Mouse (Mus musculus): ENCODE results near the gene Tmem39a.

Tmem39a gene

DNA sequence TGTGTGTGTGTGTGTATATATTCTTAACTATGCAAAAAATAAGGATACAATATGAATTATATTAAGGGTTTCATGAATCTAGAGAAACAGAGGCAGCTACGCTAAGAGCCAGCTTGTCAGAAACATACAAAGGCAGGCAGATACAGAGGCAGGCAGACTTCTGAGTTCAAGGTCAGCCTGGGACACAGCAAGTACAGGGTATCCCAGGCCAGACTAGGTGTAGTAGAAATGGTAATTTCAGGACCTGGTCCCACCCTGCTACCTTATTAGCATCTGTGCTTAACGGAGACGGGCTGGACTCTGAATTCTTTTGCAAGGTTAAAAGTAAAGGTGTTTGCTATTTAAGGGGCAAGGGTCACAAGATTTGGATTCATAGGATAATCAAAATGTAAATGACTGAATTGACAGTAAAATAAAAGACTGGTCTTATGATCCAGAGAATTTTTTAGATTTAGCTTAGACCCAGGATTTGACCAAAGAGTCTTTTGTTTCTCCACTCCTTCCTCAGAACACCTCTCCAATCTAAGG lies at the start of gene Tmem39a:
Tmem39a (plus strand) TSS at position 478 of the 528 bp plus-strand sequence.
- DNase-seq = no peak

DNA sequence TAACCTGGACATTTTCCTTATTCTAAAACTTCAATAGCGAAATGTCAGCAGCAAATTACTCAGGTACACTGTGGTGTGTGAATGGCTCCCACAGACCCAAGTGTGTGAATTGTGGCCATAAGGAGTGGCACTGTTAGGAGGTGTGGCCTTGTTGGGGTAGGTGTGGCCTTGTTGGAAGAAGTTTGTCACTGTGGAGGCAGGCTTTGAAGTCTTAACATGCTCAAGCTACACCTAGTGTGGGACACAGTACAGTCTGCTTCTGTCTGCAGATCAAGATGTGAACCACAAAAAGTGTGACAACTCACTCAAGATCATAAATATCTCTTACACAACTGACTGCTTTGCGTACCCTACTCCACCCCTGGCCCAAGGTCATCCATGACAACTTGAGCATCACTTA lies 47.7 kb upstream of the Tmem39a start:
- no peak for DNase-seq

DNA sequence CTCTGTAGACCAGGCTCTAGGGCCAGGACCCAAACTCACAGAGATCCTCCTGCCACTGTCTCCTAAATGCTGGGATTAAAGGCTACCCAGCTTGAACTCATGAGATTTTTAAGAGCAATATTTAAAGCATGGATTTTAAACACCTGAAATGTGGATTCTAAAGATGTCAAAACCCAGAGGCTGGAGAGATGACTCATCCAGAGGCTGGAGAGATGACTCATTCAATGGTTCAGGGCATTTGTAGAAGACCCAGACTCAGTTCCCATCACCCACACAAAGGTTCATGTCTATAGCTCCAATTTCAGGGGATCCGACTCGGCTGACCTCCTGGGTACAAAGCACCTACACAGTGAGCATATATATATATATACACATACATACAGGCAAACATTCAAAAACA lies 39.4 kb upstream of the Tmem39a start:
- no peak for DNase-seq

DNA sequence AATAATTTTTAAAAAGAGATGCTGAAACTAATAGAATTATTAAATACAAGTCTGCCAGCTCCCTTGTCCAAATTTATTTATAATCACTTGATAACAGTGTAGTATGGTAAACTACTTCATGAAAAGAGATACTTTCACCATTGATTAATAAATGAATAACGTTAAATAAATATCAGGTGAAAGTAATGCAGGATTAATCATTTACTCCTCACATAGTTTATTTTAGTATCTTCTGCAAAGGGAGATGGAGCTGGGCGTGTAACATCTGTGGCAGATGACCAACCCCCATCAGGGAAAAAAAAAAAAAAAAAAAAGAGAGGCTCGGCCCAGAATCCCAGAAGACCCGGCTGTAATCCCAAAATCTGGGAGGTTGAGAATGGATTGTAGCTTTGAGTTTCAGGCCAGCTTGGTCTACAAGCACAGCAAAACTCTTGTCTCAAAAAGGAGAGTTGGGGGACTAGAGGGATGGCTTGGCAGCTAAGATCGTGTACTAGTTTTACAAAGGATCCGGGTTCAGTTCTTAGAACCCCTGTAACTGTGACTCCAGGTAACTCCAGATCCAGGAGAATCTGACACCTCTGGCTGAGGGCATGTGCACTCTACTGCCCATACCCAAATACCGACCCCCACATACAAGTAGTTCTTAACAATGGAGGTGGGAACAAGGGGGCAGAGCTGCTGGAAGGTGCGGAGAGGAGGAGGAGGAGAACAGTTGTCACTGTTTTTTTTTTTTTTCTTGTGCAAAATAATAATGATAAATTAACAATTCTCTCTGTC lies 37.1 kb upstream of the Tmem39a start:
- DNase-seq = no peak

DNA sequence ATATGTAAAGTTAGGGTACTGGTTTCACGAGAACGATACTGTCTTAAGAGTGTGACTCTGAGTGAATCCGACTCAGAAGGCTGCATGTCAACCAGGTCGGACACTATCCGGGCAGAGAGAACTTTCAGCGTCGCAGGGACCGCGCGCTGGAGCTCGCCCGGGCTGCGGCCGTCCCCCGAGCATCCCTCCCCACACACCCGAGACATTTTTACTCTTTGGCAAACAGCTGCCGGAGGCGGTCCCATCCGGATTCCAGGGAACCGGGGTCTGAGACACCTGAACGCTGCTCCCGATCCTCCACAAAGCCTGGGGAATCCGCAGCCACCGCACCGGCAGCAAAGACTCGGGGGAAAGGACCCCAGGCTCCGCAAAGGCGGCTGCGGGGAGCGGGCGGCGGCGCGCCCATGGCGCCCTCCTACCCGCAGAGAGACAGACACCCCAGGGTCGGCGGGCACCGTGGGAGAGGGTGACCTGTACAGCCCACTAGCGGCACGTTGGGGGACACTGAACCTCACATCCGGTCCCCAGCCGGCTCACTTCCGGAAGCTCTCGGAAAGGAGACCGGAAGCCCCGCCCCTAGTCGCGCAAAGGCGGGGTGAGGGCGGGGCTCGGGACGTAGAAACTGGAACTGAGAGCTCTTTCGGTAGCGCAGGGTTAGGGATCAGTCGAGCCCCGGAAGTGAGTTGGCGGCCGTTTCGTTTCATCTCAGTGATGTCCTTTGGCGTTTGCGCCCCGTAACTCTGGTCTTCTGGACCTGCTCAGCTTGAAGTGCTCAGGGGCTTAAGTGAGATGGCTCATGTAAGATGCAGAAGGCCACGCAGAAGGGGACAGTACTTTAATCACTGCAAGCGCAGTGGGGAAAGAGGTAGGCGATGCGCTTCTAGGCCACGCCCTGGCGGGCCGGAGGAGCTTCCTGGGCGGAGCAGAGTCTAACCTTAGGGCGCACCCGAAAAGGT lies 36.1 kb upstream of the Tmem39a start, which contains the start of gene Timmdc1:
Timmdc1 (minus strand) TSS at position 535 of the 956 bp plus-strand sequence.
- peak; percentile 96 for DNase-seq

DNA sequence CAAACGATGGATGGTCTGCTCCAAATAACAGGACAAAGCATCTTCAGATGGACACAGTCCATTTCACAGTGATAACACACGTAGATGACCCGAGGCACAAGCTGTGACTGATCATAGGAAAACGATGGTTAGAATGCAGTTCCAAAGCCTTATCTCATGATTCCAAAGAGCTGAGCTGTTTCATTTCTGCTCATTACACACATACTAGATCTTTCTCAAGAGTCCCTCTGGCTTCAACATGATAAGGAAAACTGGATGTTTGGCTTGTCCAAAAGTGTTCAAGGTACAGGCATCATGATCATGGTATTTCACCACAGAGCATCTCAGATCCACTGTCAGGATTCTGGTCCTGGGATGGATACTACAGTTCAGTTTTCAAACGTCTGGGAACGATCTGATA lies 32.2 kb upstream of the Tmem39a start:
- DNase-seq = no peak

DNA sequence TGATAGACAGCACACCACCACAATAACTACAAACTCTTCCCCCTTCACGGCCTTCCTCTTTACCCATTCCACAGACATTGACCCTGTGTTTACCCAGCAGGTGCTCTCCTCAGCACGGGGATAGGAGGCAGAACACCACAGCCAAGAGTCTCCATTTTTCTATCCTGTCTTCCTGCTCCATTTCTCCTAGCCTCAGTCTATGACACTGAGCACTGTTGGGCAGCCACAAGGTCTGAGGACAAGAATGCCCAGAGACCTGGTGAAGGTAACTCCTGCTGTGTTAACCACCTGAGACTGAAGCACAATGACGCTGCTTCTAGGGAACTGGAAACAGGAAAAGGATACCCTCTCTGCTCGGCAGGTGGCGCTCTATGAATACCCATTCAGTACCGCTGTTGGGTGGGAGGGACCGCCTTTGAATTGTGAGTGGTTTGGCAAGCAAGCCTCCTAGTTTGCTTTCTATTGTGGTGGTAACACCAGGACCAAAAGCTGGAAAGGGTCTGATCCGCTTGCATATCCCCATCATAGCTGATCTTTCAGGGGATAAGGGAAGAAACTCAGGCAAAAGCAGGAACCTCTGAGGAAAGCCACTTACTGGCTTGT lies 21.9 kb upstream of the Tmem39a start:
- DNase-seq = peak; percentile 79

DNA sequence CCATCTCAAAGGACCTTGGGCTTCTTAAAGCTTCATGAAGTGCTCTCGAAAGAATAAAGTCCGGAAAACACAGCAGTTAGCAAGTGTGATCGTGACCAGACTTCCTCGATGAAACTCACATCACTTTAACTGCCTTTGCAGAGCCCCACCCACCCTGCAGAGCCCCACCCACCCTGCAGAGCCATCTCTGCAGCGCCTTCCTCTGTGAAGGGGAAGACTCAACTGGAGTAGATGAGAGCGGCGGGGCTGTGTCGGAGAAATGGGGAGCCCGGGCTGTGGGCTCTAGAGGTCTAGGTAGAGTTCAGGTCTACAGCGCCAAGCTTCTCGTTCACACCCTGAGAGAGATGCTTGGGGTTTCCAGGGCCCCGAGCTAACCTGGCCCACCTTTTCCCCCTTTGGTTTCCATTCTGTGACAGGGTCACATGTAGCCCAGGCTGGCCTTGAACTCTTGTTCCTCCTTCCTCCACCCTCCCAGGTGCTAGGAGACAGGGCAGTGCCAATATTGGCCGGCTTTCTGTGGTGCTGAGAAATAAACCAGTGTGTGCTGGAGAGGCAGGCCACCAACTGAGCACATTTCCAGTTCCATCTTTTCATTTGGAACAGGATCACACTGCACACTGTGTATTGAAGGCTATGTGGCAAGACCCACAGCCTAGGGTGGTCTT lies 19.6 kb upstream of the Tmem39a start:
- no peak for DNase-seq

DNA sequence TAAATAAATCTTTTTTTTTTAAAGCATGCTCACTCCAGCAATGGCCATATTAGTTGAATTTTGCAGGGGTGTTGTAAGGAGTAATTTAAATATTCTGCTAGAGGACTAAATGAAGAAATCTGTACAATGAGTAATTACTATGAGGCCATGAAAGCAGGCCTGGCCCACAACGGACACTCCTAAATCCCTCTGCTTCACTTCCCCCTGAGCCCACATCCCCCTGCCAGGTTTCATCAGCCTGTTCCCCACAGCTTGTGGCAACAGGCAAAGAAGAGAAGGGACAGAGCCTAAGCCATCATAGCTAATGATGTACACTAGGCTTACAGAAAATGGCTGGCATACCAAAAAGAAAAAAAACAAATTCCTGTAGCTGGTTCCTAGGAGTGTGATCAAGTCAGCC lies 10.5 kb upstream of the Tmem39a start:
- no peak for DNase-seq

DNA sequence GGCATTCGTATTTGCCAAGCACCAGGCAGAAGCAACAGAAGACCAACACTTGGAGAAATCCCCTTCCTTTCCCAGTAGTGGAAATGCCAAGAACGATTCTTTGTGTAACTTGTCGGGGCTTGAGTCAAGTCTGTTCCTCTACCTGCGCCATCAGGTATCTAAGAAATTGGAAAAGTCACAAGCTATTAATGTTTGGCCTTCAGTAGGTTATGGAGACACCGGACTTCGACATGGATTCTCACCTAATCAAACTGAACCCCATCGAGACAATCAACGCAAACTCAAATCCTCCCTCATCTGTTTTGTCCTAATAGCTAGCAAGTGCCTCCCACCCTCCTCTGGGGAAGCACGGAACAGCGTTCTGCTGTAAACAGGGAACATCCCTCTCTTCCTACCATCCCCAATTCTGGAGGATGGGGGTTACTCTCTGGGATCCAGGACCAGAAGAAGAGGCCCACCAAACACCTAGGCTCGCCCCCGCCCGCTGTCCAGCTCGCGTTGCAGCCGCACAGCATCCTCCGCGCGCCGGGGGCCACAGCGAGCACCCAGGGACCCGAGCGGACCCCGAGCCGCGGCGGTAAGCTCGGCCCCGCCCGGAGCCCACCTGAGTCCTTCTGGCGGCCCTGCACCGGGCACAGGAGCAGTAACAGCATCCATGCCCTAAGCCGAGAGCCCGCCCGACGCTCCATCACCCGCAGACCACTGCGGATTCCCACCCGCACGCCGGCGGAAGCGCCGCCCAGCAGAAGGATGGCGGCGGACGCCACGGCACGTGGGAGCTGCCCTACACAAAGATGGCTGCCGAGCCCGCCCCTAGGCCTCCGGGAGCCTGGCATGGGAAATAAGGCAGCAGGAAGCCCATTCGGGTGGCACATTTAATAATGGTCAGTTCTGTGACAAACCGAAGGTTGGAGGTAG lies 8.8 kb upstream of the Tmem39a start, which contains the start of gene Poglut1:
Poglut1 (minus strand) TSS at position 780 of the 918 bp plus-strand sequence.
- DNase-seq = peak; percentile 76

DNA sequence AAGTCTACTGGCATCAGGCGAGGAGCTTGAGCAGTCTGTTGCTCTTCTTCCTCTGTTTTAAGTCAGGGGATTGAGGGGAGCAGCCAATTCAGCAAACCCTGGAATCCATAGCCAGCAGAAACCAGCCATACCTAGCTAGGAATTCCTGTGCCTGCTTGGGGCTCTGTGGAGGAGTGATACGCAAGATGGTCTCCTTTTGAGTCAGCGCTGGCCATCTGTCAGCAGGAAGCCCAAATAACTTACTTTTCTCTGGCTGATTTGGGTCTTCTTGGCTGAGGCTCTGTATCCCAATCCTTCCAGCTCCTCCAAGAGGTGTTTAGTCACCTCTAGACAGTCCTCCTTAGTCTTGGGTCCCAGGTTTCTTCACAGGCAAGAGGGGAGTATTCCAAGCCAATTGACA lies 2.5 kb upstream of the Tmem39a start:
- no peak for DNase-seq

DNA sequence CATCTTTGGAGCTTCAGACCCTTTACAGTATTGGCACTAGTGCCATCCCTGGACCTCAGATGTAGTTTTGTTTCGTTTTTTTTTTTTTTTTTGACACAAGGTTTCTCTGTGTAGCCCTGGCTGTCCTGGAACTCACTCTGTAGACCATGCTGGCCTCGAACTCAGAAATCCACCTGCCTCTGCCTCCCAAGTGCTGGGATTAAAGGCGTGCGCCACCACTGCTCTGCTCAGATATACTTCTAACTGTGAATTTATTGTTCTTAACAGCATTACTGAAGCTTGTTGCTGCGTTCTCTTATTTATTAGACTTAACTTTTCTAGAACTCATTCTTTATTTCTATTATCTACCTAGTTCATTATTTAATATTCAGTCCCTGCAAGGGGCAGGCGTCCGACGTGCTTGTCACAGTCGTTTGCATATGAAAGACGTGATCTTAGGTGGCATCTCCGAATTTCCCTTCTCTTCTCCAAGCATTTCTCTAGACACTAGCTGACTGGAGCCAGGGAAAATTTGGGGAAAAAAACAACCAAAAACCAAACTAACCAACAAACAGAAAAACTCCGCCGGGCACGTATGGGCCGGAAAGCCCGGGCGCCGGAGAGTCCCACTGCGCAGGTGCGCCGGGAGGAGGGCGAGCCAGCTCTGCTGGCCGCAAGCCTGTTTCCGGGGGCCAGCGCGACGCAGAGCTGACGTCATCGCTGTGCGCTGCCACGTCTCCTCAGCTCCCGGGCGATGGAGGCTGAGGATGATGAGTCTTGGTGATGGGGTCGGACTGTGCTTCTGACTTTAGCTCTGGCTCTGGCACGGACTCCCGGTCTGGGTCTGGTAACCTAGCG lies 3.9 kb downstream of the Tmem39a start:
- DNase-seq = peak; percentile 95

DNA sequence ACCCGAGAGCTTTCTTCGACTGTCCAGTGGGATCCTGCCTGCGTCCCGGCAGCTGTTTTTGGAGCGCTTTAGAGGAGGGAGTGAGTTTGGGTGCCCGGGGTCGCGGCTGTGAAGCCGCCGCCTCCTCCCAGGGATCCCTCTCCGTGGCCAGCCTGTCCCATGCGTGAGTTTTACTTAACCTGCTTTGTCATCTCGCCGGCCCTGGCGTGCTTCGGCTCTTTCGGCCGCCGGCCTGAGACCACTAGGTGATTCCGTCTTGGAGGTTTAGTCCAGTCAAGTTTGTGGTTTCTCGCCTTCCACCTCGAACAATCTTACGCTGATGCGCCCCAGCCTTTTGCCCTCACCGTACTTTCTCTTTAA lies 4.5 kb downstream of the Tmem39a start:
- DNase-seq = no peak

DNA sequence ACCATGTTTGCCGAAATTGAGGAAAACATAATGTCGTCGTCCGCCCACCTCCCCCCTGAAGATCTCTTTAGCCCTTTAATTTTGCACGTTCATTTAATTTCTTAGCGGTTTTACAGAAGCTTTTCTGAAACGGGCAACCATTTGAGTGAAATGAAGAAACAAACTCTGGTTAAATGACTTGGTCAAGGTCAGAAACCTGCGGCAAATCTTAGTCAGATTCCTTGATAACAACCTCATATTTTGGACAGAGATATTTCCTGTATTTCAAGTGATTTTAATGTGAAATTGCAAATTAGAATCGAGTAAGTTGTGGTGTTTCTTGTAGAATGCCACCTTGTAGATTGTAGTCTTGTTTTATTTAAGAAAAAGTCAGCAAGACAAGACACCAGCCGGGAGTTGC lies 5.0 kb downstream of the Tmem39a start:
- DNase-seq = no peak

DNA sequence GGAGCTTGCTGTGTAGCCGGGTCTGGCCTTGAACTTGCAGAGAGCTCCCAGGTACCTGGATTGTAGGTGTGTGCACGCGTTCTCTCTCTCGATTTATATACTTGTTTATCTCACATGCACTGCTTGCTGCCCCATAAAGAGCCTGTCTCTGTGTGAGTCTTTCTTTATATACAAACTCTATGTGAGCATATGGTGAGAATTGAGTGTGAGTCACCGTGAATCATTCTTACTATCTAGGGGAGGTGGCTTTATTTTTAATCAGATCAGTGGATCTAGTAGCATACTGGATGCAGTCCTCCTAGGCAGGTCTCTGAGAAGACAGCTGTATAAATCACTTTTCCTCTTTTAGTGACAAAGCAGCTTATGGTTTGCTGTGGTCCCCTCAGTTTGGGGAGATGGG lies 9.7 kb downstream of the Tmem39a start:
- DNase-seq = no peak

DNA sequence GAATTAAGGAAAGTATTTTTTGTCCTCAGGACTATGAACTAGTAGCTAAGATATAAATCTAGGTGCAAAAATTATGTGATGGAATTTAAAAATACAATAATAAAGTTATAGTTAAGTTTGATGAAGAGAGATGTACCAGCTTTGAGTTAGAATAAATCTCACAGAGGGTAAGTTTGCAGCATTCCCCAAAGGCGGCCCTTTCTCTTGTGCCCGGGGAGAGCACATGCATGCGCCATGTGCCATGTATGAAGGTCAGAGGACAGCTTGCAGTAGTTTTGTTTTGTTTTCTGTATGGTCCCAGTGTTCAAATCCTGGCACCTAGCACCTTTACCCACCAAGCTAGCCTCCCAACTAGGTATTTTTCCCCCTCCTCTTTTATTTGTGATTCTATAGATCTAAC lies 13.0 kb downstream of the Tmem39a start:
- DNase-seq = no peak

DNA sequence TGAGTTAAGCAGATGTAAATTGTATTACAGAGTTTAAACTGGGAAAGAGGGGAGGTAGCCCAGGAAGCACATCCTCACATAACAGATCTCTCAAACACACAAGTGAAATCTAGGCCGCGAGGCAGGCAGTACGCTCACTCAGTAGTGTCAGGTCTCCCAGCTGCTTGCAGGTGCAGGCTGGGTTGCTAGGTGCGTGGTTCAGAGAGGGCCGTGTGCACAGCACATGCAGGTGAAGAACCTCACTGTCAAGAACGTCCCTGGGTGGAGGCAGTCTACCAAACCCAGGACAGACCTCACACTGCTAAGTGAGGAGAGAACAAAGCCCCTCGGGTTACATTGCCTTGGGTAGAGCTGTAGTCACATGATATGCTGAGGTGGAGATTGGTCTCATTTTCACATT lies 26.3 kb downstream of the Tmem39a start:
- DNase-seq = peak; percentile 64

DNA sequence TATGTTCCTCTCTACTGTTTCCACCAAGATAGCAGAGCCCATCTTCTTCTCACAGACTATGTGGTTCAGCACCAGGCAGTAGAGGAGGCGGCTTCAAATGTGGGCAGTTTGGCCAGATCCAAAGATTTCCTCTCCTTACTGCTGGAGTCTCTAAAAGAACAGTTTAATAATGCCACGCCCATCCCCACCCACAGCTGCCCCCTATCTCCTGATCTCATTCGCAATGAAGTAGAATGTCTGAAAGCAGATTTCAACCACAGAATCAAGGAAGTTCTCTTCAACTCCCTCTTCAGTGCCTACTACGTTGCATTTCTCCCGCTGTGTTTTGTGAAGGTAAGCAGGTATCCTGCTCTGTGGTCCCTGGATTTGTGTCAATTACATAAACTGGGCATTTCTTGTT lies 26.7 kb downstream of the Tmem39a start:
- DNase-seq = no peak

DNA sequence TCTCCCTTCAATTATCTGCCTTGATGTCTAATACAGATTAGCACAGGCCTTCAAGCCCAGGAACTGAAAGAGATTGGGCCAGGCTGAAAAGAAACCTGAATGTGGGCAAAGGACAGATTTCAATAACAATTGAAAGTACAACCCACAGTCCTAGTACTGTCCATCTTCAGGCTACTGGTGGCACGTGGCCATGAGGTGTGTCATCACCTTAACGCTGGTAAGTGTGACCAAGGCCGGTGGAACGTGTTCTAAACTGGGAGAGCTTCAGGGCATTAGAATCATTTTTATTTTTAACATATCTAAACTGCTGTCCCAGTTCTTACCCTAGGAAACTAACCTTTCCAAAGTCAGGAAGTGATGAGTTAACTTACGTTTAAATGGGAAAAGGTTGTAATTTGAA lies 28.7 kb downstream of the Tmem39a start:
- DNase-seq = no peak

DNA sequence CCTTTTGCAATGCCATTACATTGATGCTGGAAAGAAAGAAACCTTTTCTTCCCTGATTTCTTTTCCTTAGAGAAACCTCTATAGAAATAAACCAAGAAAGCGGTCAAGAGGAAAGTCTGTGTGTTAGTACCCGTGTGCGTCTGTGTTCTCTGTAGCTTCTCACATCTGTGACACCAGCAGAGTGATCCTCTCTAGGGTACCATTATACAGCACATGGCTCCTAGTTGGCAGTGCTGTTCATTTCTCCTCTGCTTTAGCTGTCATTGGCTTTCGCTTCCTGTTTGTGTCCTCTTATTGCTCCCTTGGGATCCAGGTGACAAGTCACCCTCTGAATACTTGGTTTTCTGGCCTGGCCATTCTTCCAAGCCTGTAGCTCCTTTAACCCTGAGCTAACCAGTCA lies 29.1 kb downstream of the Tmem39a start:
- DNase-seq = no peak

DNA sequence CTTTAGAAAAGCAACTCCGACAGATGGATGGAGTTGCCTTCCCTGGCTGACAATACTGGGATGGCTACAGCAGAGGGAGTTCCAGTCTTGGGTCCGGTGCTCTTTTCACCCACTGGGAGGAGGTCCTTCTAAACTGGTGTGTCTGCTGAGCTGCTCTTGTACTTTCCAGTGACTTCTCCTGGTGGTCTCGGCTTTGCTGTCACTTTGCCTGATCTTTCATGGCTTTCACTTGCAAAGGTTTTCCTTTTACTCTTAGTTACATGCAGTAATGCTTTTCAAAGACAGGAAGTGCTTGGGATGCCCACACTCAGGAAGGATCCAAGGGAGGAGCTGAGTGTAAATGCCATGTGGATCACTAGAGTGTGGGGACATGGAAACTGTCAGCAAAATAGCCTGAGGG lies 33.0 kb downstream of the Tmem39a start:
- DNase-seq = no peak
